Mouse (Mus musculus): ENCODE measurements around the gene Scyl1.
"Not testable (repeated sequence)": the region's sequence is repeated elsewhere in the genome, so short reads cannot be mapped to it uniquely, and the experiment has no call there.

Gene Scyl1

DNA sequence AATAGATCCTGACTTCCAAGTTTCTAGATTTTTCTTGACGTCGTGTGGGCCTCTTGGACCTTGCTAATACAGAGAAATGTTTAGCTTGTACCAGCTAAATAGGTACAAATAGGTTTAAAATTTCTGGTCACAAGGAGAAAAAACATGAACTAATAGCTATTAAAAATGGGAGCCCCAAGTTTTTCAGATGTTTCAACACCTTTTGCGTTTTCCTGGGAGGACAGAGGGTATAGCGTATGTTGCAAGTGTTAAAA, 31.5 kb upstream of the Scyl1 start:
- no peak for DNase-seq

DNA sequence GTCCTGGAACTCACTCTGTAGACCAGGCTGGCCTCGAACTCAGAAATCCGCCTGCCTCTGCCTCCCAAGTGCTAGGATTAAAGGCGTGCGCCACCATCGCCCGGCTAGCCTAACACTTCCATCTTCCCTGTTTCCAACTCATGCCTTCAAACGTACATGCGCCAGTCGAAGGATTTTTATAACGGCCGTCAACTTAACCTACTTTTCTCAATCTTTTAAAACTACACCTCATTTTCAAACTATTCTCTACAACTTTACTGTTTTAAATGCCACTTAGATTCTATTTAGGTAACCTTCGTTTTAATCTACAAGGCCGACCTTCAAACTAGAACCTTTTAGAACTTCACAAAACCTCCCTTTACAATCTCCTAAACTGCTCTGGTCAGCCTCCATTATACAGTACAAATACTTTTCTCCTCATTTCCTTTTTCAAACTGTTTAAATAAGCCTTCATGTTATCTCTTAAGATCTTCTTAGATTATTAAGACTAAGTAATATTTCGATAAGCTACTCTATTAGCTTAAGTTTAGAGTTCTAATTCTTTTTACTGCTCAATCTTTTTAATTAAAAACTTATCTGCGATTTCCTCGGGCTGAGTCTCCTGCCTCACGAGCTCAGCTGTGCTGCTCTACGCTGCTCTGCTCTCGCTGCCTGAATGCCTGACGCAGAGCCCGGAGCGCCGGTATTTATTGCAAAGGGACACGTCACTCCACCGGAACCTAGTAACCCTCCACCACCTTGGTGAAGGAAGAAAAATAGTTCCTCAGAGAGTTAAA, 31.0 kb upstream of the Scyl1 start:
- peak; percentile 97 for DNase-seq

DNA sequence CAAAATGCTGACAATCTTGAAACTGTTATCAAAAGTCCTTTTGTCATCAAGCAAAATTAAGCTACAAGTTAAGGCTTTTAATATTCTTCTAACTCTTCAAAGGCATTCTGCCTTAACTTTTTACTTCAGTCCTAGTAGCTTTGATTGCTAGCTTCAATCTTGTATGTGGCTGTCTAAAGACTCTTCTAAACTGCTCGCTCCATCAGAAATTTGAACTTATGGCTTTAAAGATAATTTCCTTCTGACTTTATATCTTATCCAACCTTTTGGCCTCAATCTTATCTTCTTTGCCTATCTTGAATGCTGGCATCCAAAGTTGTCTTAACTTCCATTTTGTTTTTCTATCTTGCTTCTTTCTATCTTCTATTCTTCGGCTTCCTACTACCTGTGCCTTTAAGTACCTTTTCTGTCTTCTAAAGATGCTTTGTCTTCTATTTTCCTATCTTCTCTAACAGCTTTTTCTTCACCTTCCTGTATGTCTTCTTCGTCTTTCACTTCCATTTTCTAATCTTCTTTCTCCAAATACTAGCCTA, 30.3 kb upstream of the Scyl1 start:
- no peak for DNase-seq

DNA sequence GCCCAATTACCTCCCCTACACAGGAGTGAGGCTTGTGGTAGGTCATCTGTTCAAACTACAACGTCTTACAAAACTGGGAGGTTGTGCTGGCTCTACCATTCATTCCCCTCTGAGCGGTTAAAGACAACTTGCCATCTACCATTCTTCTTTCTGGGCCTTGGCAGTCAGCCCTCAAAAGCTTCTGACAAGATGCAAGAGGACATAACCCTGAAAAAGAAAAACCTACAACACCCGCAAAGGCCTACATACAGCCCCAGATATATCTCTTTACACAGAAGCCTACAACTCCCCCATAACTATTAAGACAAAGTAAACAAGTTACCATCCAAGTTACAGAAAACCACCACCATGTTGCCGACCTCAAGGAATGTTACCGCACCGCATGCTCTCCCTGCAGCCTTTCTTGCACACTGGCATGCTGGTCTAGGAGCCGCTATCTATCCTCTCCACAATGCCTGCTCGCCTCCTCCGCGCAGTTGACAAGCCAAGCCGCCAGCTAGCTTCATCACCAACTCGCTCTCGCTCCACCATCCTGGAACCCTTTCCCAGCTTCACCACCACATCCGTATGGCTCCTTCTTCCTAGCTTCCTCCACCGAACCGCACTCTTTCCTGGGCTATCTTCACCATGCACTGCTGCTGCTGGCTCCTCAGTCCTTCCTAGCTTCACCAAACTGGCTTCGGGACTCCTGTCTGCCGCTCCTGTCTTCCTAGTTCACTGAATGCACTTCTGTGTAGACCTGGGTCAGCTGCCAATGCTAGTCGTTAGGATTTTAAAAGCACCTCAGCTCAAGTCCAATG, 29.6 kb upstream of the Scyl1 start:
- peak; percentile 60 for DNase-seq

DNA sequence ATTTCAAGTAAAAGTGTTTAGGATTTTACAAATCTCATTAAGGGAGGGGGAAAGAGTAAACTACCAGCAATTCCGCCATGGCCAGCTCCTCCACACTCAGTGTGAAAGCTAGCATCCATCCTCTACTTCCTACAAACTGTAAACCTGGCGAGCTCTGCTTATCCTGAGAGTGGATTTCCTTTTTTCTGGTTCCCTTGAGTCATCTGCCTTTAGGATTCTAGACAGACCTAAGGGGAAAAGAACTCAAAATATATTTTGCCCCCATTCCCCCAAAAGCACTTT, 29.1 kb upstream of the Scyl1 start:
- no peak for DNase-seq

DNA sequence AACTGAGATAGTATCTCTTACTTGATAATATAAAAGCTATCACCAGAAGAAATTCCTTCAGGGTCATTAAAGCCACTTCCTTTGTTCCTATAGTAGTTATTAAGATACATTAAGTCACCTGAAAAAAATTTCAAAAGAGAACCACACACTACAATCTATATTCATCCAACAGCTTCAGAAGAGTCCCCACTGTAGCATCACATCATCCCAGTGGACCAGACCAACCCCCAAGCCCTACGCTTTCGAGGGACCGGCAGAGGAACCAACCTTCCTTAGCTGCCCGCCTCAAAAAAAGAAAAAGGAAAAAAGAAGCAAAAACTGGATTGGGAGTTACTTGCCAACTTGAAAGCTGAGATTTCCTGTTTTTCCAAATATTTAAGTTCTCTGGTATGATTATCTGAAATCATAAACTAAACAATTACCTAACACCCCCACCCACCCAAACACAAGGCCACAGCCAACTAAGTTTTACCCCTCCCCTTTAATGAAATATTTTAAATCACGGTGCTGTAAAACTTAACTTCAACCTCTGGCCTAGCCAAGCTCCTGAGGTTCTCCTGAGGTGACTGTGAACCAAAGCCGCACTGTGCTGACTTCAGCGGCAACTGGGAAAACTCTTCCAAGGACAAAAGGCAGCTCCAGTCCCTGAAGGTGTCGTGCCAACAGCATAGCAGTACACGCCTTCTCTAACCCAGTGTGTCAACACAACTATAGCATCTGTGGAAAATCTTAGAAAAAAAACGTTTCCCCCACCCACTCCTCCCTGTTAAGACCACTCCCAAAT, 28.5 kb upstream of the Scyl1 start:
- no peak for DNase-seq

DNA sequence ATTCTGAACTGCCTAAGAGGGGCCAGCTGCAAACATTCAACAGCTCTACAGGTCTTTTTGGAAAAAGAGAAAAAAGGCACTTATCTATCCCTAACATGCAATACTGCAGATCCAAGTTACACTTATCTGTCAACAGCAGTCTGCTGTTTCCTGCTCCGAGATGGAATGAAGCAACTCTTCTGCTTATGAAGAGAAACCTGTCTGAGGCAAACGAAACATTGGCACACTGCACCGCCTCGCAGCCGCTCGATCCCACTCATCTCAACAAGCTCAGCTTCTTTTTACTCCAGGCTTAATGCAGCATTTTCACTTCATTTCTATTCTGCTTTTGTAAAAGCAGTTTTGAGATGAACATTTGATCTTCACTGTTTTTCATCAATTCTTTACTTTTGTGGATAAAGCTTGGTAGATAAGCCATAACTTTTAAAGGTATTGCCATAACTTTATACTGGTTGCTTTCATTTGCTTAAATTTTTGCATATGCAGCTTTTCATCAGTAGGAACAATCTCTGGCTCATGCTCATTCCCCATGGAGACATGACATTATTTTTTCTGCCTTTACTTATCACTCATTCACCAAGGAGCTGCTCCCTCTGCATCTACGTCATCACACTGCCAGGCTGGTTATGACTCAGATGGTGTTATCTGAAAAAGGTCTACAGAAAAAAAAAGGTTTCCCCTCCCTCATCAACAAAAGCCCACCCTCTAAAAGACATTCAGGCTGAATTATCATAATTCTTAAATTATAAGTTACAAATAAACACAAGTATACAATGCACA, 27.7 kb upstream of the Scyl1 start:
- DNase-seq, result no peak

DNA sequence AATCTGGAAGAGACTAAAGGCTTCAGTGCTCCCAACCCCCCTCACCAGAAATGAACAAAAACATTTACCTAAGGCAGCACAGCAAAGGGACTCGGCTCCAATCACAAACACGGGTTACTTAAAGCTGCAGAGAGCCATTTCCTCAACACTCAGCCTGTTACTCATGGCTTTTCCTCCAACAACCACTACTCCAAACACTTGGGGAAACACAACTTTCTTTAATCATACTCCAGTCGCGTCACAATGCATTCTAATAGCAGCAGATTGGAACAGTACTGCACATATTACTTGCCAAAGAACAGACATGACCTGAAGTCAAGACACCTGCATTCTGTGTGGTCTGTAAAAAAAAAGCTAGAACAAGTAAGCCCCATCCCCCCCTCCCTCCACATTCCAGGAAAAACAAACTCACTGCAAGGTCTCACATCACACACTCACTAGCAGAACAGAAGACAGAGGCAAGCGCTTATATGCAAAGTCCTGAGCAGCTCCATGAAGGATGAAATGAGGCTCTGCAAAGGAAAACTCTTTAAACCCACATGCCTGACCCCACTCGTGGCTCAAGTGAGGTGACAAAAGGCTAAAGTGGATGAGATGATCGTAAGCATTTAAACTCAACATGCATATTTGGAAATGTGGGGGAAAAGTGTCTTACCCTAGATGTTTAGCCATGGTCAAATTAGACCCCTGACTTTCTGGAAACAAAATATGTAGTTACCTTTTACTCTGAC, 26.3 kb upstream of the Scyl1 start:
- DNase-seq, result no peak

DNA sequence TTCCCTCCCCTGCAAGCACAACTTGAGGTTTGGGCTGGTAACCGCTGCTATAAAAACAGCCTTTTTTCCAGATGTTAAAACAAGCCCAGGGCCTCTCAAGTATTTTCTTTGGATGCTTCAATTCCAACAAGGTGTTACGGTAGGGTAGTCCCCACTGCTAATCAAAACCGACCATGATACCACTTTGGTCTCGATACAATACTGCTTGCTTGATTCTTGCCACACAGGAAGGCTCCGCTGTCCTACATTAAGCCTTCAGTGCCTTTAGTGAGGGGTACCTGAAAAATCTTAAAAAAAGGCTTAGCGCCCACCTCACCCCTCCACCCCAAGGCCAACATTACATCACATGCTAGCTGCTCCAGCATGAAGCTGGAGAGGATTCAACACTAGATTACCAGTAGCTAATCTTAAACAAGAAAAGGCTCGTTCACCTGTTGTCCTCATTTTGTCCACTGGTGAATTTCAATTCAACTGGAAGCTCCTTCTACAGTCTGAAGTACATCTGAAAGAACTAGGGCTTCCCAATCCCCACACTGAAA, 25.4 kb upstream of the Scyl1 start:
- DNase-seq, result no peak

DNA sequence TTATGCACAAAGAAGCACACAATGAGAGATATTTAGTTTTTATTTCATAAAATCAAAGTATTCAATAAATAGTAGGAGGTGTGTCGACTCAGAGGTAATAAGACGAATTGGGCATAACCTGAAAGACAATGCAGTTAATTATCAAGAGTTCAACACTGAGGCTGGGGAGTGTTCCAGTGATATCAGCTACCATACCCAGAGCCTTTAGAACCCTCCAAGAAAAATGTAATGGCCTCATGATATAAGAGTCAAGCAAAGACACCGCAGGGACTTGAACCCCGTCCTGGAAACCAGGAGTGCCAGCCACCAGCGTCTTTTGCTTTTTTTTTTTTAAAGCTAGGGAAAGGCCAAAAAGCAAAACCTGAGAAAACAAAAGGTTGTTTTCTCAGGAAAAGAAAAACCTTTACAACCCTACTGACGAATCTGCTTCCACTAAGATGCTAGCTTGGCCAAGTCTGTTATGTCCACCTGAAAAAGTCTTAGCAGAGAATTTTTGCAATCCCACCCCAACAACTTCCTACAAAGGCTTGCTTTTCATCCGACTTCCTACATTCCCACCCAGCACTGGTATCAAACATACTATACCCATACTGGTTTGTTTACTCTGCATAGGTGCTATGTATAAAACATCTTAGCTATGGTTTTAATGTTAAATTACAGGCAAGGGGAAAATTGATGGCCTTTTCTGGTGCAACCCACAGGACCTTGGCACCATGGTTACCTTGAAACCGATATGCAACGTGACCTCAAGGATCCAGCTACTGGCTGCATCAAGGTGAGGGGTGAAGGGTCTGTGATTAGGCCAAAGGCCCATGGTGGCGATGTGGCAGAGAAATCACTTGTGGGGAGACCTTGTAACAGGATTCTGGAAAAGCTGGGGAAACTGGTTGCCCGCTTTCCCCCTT, 24.7 kb upstream of the Scyl1 start:
- DNase-seq, result no peak

DNA sequence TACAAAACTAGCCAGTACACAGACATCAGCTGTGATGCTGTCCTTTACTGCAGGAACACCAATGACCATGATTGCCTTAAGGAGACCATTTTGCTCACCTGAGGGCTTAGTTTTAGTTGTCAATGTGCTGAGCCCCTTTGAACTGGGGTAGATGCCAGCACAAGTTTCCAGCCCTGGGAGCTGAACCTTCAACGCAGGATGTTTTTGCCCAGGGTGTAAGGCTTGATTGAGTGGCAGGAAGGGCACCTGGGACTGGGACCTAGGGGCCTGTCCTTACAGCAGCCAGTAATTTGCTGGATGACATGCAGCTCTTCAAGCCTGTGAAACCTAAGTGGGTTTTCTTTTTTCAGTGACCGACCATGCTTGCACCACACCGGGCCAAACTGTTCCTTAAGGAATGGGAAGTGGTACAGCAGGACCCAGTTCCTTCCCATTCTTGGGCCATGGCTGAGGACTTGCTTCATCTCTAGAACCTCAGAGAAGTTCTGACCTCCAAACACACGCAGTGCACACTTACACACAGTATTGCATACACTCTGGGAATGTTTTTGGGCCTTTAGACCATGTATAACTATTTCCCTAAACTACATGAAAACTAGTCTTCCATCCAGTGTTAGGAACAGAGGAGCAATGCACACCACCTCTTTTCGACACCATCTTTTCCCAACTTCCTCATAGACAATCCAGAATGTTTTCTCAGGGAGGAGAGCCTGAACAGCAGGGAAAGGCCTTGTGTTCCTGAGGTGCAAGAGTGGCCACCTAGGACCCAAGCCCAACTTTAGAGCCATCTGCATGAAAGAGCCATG, 23.8 kb upstream of the Scyl1 start:
- DNase-seq, result no peak

DNA sequence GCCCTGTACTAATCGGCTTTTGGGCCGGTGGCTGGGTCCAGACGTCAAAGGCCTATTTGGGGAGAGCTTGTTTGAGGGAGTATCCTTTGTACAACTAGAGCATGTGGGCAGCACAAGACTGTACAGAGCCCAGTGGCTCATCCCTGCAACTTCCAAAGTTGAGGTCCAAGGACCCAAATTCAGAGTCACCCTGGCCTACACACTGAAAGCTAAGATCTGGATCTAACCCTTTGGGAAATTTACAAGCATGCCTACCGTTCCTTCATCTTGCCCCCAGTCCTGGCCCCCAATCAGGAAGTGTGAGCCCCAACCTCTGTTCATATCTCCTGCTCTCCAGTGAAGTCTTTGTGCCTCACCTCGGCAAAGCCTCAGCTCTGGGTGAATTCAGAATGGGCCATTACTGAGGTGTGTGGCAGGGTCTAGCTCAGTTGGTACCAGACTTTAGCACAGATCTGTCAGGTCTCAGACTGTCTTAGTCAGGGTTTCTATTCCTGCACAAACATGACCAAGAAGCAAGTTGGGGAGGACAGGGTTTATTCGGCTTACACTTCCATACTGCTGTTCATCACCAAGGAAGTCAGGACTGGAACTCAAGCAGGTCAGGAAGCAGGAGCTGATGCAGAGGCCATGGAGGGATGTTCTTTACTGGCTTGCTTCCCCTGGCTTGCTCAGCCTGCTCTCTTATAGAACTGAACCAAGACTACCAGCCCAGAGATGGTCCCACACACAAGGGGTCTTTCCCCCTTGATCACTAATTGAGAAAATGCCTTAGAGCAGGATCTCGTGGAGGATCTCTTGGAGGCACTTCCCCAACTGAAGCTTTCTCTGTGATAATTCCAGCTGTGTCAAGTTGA, 22.9 kb upstream of the Scyl1 start:
- DNase-seq, result not testable (repeated sequence)

DNA sequence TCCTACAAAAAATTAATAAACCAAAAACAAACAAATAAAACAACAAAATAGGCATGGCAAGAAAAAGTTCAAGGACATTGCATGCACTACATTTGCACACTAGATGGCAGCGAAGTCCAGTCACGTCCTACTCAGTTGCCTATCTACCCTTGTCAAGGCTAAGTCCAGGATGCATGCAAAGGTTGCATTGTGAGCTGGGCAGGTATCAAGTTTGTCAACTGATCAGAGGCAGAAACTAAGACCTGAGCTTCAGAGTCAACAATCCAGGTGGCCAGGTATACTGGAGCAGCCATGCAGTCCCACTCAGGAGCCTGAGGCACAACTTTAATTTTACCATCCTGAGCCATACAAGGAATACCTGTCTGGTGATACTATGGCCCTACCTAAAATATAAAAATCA, 21.9 kb upstream of the Scyl1 start:
- peak; percentile 68 for DNase-seq

DNA sequence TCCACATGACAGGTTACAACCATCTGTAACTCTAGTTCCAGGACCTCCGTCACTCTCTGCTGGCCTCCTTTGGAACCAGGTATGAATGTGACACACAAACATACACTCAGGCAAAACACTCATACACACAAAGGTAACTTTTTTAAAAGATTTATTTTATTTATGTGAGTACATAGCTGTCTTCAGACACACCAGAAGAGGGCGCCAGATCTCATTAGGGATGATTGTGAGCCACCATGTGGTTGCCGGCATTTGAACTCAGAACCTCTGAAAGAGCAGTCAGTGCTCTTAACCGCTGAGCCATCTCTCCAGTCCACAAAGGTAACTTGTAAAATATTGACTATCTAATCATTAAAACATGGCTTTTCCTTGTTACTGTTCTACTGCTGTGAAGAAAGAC, 20.1 kb upstream of the Scyl1 start:
- peak; percentile 42 for DNase-seq

DNA sequence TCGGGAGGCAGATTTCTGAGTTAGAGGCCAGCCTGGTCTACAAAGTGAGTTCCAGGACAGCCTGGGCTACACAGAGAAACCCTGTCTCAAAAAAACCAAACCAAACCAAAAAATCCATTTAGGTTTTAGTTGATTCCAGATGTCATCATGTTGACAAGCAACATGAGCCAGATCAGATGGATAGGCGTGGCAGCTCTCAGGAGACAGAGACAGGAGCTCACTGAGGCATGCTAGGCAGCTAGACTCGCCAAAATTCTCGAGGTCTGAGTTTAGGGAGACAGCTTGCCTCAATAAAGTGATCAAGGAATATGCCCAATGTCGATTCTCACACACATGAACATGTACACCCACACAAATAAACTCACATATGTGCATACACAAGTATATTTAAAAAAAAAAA, 17.8 kb upstream of the Scyl1 start:
- DNase-seq, result no peak

DNA sequence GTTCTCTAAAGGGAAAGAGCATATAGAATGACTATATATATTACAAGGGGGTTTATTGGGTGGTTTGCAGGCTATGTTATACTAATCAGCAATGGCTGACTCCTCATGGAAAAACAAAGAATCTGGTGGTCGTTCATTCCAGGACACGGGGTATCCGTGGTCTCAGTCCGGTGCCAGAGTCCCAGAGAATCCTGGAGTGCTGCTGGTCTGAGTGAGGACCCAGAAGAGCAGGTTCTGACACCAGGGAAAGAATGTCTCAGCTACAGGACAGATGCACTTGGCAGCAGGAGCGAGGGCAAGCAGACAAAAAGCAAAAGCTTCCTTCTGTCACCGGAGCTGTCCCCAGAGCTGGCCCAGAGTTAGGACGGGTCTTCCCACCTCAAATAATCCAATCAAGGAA, 17.4 kb upstream of the Scyl1 start:
- no peak for DNase-seq

DNA sequence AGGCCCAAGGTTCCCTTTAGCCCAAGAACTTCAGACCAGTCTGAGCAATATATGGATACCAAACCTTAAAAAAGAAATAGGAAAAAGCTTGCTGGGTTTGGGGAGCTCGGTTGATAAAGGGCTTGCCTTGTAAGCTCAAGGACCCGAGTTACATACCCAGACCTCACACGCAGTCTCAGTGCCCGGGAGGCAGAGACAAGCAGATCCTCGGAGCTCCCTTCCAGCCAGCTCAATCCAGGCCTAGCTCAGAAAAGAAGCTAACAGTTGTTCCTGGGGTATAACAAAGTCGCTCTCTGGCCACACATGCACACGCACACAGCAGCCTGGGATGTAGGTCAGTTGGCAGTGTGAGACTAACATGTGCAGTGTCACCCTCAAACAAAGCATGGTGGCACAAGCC, 16.7 kb upstream of the Scyl1 start:
- no peak for DNase-seq

DNA sequence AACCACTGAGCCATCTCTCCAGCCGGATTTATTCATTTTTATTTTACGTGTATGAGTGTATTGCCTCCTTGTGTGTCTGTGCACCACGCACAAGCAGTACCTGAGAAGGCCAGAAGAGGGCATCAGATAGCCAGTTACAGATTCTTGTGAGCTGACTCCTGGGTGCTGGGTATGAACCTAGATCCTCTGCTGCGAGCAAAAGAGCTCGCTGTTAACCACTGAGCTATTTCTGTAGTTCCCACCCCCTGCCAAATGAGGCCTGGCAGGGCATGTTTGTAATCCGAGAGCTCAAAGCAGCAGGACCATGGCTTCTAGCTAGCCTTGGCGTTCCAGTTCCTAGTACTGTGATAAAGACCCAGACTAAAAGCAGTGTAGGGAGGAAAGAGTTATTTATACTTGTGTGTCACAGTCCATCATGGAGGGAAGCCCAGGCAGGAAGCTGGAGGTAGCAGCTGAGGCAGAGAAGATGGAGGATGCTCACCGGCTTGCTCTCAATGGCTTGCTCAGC, 16.0 kb upstream of the Scyl1 start:
- peak; percentile 93 for DNase-seq
